Mouse (Mus musculus): ENCODE measurements around the gene Arf3.

DNA sequence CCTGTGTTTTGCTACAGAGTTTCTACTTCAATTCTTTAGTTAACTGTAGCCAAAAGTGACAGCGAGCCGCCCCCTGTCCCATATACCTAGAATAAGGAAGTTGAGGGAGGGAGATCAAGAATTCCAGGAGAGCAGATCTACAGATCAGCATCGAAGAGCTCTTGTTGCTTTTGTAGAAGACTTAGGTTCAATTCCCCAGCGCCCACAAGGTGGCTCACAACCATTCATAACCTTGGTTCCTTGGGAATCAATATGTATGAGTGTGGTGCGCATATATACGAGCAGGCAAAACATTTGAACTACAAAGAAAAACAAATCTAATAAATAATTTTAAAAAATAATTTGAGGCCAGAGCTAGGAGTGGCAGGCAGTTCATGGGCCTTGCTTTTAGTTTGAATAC is 18.2 kb upstream of the Arf3 start:
- no peak for TF ChIP-seq POLR2A (IDR thresholded peaks at IDR 0.05; ENCODE audit: insufficient read length, low read depth)
- no peak for TF ChIP-seq POLR2AphosphoS2 (IDR thresholded peaks at IDR 0.05; ENCODE audit: insufficient read length, low read depth)
